Mouse (Mus musculus): ENCODE results near the gene Dlx2. TPM values are rescaled to one million over a fixed set of nuclear protein-coding genes. Genes with fewer than 3 reads are reported as not detected.
A peak's percentile ranks its signal among the peaks of the same experiment; 100 is the strongest.

Gene Dlx2
- polyA plus RNA-seq, 1 experiment from 2014 or later: 66.7 TPM

GRCm38 (mm10) chr2:71543531-71543930 is 3.0 kb downstream of the Dlx2 start:
- Histone ChIP-seq H3K4me2 (ENCODE audit: low read depth, low read length, severe bottlenecking) (peak overlapping the region; percentile 96), H3K27ac (ENCODE audit: low read depth, low read length) (peak overlapping the region; percentile 84; the same call in 1 of the 2 replicates), H3K27me3 (ENCODE audit: control insufficient read depth, insufficient read depth, low read length) (peaks cover 66% of the 10 kb centered on the region), H3K9me3 (ENCODE audit: control insufficient read depth, low read length) (no peaks in the 10 kb centered on the region), H3K4me1 (replicated peaks; ENCODE audit: control insufficient read depth, insufficient read depth, low read length) (peaks cover 33% of the 10 kb centered on the region), H3K4me3 (ENCODE audit: low read depth, low read length) (peak overlapping the region; percentile 54), H3K36me3 (ENCODE audit: control insufficient read depth, insufficient read depth, low read length) (no peaks in the 10 kb centered on the region; the same call in 1 of the 2 replicates), H3K9ac (ENCODE audit: low read length) (peak overlapping the region; percentile 73)
- ATAC-seq (replicated peaks; ENCODE audit: low FRiP score) (no peak), DNase-seq (ENCODE audit: low spot score) (no peak)
- WGBS: 2% methylated on average over 9 of the region's 9 CpGs

- WGBS: under 1% methylated on average over 30 of the region's 30 CpGs
- Histone ChIP-seq H3K9me3 (ENCODE audit: control insufficient read depth, low read length) (no peaks in the 10 kb centered on the region), H3K4me1 (replicated peaks; ENCODE audit: control insufficient read depth, insufficient read depth, low read length) (peaks cover 32% of the 10 kb centered on the region), H3K27me3 (ENCODE audit: control insufficient read depth, insufficient read depth, low read length) (peaks cover 71% of the 10 kb centered on the region), H3K4me3 (ENCODE audit: low read depth, low read length) (peak overlapping the region; percentile 54), H3K9ac (ENCODE audit: low read length) (peak overlapping the region; percentile 63), H3K36me3 (ENCODE audit: control insufficient read depth, insufficient read depth, low read length) (no peaks in the 10 kb centered on the region; the same call in 1 of the 2 replicates), H3K27ac (ENCODE audit: low read depth, low read length) (peak overlapping the region; percentile 66; the same call in 1 of the 2 replicates), H3K4me2 (ENCODE audit: low read depth, low read length, severe bottlenecking) (peak overlapping the region; percentile 96)
- peak; percentile 77 for DNase-seq (ENCODE audit: low spot score)
- peak; percentile 22 for ATAC-seq (replicated peaks; ENCODE audit: low FRiP score)
Observed at GRCm38 (mm10) chr2:71542816-71543301, 3.7 kb downstream of the Dlx2 start.

- WGBS: 1% methylated on average over 11 of the region's 11 CpGs
- DNase-seq (ENCODE audit: low spot score): no peak
- H3K4me2 ChIP-seq (ENCODE audit: low read depth, low read length, severe bottlenecking): peak overlapping the region; percentile 96
Observed at GRCm38 (mm10) chr2:71542227-71542815, 4.2 kb downstream of the Dlx2 start.

GRCm38 (mm10) chr2:71541418-71542226 is 4.9 kb downstream of the Dlx2 start:
- no peaks in the 10 kb centered on the region for H3K9me3 ChIP-seq (ENCODE audit: control insufficient read depth, low read length)
- peak overlapping the region; percentile 55 for H3K27ac ChIP-seq (ENCODE audit: low read depth, low read length)
- peak overlapping the region; percentile 96 for H3K4me2 ChIP-seq (ENCODE audit: low read depth, low read length, severe bottlenecking)
- ATAC-seq (replicated peaks; ENCODE audit: low FRiP score): no peak
- peaks cover 30% of the 10 kb centered on the region for H3K4me1 ChIP-seq (replicated peaks; ENCODE audit: control insufficient read depth, insufficient read depth, low read length)
- peak overlapping the region; percentile 7 for H3K4me3 ChIP-seq (ENCODE audit: low read depth, low read length)
- no peaks in the 10 kb centered on the region; the same call in 1 of the 2 replicates for H3K36me3 ChIP-seq (ENCODE audit: control insufficient read depth, insufficient read depth, low read length)
- peak overlapping the region; percentile 46 for H3K9ac ChIP-seq (ENCODE audit: low read length)
- no peak for DNase-seq (ENCODE audit: low spot score)
- H3K27me3 ChIP-seq (ENCODE audit: control insufficient read depth, insufficient read depth, low read length): peaks cover 77% of the 10 kb centered on the region
- WGBS: under 1% methylated on average over 34 of the region's 37 CpGs

More at GRCm38 (mm10) chr2:71542227-71542815, 4.2 kb downstream of the Dlx2 start:
- Histone ChIP-seq H3K4me1 (replicated peaks; ENCODE audit: control insufficient read depth, insufficient read depth, low read length) (peaks cover 32% of the 10 kb centered on the region), H3K27me3 (ENCODE audit: control insufficient read depth, insufficient read depth, low read length) (peaks cover 75% of the 10 kb centered on the region), H3K9me3 (ENCODE audit: control insufficient read depth, low read length) (no peaks in the 10 kb centered on the region), H3K4me3 (ENCODE audit: low read depth, low read length) (peak overlapping the region; percentile 54), H3K27ac (ENCODE audit: low read depth, low read length) (no peak overlapping the region), H3K9ac (ENCODE audit: low read length) (peak overlapping the region; percentile 1; the same call in 1 of the 2 replicates), H3K36me3 (ENCODE audit: control insufficient read depth, insufficient read depth, low read length) (no peaks in the 10 kb centered on the region; the same call in 1 of the 2 replicates)
- no peak for ATAC-seq (replicated peaks; ENCODE audit: low FRiP score)

GRCm38 (mm10) chr2:71540611-71541417 is 5.7 kb downstream of the Dlx2 start:
- H3K9ac ChIP-seq (ENCODE audit: low read length): peak overlapping the region; percentile 46
- no peaks in the 10 kb centered on the region for H3K9me3 ChIP-seq (ENCODE audit: control insufficient read depth, low read length)
- H3K27ac ChIP-seq (ENCODE audit: low read depth, low read length): peak overlapping the region; percentile 55
- H3K27me3 ChIP-seq (ENCODE audit: control insufficient read depth, insufficient read depth, low read length): peaks cover 83% of the 10 kb centered on the region
- H3K36me3 ChIP-seq (ENCODE audit: control insufficient read depth, insufficient read depth, low read length): no peaks in the 10 kb centered on the region; the same call in 1 of the 2 replicates
- H3K4me2 ChIP-seq (ENCODE audit: low read depth, low read length, severe bottlenecking): peak overlapping the region; percentile 96
- WGBS: under 1% methylated on average over 47 of the region's 48 CpGs
- H3K4me1 ChIP-seq (replicated peaks; ENCODE audit: control insufficient read depth, insufficient read depth, low read length): peaks cover 30% of the 10 kb centered on the region
- DNase-seq (ENCODE audit: low spot score) (peak; percentile 75), ATAC-seq (replicated peaks; ENCODE audit: low FRiP score) (peak; percentile 10; the same call in 1 of the 2 replicates)
- peak overlapping the region; percentile 7 for H3K4me3 ChIP-seq (ENCODE audit: low read depth, low read length)

- Histone ChIP-seq H3K4me2 (ENCODE audit: low read depth, low read length, severe bottlenecking) (peak overlapping the region; percentile 31), H3K27ac (ENCODE audit: low read depth, low read length) (peak overlapping the region; percentile 68), H3K4me1 (replicated peaks; ENCODE audit: control insufficient read depth, insufficient read depth, low read length) (peaks cover 11% of the 10 kb centered on the region; the same call in 1 of the 2 replicates), H3K27me3 (ENCODE audit: control insufficient read depth, insufficient read depth, low read length) (peaks cover 89% of the 10 kb centered on the region), H3K36me3 (ENCODE audit: control insufficient read depth, insufficient read depth, low read length) (no peaks in the 10 kb centered on the region), H3K4me3 (ENCODE audit: low read depth, low read length) (peak overlapping the region; percentile 22), H3K9ac (ENCODE audit: low read length) (peak overlapping the region; percentile 37), H3K9me3 (ENCODE audit: control insufficient read depth, low read length) (no peaks in the 10 kb centered on the region)
- ATAC-seq (replicated peaks; ENCODE audit: low FRiP score) (no peak), DNase-seq (ENCODE audit: low spot score) (peak; percentile 53)
- WGBS: 1% methylated on average over 20 of the region's 20 CpGs
Observed at GRCm38 (mm10) chr2:71534242-71535052, 12.1 kb downstream of the Dlx2 start.

- DNase-seq (ENCODE audit: low spot score): no peak
- peak overlapping the region; percentile 81; the same call in 1 of the 2 replicates for H3K4me2 ChIP-seq (ENCODE audit: low read depth, low read length, severe bottlenecking)
- H3K4me1 ChIP-seq (replicated peaks; ENCODE audit: control insufficient read depth, insufficient read depth, low read length): peaks cover 8% of the 10 kb centered on the region; the same call in 1 of the 2 replicates
Observed at GRCm38 (mm10) chr2:71533094-71533493, 13.5 kb downstream of the Dlx2 start.

More at GRCm38 (mm10) chr2:71533094-71533493, 13.5 kb downstream of the Dlx2 start:
- H3K9ac ChIP-seq (ENCODE audit: low read length): peak overlapping the region; percentile 32; the same call in 1 of the 2 replicates
- ATAC-seq (replicated peaks; ENCODE audit: low FRiP score): no peak
- peaks cover 88% of the 10 kb centered on the region for H3K27me3 ChIP-seq (ENCODE audit: control insufficient read depth, insufficient read depth, low read length)
- H3K36me3 ChIP-seq (ENCODE audit: control insufficient read depth, insufficient read depth, low read length): no peaks in the 10 kb centered on the region
- 8% methylated on average over 5 of the region's 5 CpGs for WGBS
- peak overlapping the region; percentile 60; the same call in 1 of the 2 replicates for H3K27ac ChIP-seq (ENCODE audit: low read depth, low read length)
- H3K4me3 ChIP-seq (ENCODE audit: low read depth, low read length): peak overlapping the region; percentile 48
- H3K9me3 ChIP-seq (ENCODE audit: control insufficient read depth, low read length): no peaks in the 10 kb centered on the region
